Mouse (Mus musculus) B cell, adult 2 months (primary cell): ENCODE measurements around the gene Gpr6.

Source experiments
- DNase-seq, 2 experiments: peaks; one replicate each; pipeline ENCODE4 v3.0.0; 2022

The Gpr6 gene

DNA sequence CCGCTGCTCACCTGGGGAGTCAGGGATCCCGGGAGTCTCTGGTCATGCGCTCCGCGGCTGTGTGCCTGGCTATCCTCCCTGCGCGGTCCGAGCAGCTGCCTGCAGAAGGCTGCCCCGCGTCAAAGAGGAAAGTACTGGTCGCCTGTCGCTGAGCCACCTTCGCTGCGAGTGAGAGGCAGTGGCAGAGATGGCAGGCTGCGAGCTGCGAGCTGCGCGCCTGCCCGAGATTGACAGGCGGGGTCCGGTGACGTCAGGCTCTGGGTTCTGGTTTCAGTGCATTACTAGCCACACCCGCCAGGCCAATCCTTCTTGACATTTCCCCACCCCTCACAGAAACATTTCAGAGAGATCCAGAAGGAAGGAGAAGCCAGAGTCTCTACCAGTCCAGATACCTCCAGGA lies at the start of gene Gpr6:
TSS of gene Gpr6 (minus strand) at position 170 of the 400 bp plus-strand sequence.
- DNase-seq = no peak

DNA sequence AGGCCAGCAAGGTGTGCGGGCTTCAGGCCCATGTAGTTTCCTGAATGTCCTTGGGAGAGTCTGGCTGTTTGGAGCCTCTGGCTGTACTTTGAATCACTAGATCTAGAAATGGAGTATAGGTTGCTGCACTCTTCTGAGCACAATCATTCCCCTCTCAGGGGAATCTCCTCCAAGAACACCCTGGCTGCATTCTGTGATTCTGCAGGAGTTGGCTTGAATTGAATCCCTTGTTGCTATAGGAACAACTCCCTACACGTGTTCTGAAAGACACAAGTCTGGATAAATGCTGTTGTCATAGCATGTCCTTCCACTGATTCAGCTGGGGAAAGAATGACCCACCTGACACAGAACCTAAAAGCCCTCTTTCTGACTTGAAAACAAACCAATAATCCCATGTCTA lies 28.0 kb upstream of the Gpr6 start:
- no peak for DNase-seq

DNA sequence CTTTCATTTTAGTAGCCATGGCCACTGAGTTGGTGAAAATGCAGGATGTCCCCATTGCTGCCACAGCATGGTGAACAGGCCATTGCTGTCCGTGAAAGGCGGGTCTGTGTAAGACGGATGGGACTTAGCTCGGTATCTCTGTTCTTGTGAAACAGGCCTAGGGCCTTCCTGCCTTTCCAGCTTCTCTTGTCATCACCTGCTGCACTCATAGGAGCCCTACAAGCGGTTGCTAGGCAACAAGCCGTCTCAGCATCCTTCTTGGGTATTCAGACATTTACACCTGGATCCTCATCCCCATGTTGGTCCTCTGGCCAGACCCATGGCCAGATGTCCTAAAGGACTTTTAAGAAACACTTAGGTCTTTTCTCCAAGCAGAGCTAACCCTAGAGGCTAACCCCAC lies 26.1 kb upstream of the Gpr6 start:
- no peak for DNase-seq

DNA sequence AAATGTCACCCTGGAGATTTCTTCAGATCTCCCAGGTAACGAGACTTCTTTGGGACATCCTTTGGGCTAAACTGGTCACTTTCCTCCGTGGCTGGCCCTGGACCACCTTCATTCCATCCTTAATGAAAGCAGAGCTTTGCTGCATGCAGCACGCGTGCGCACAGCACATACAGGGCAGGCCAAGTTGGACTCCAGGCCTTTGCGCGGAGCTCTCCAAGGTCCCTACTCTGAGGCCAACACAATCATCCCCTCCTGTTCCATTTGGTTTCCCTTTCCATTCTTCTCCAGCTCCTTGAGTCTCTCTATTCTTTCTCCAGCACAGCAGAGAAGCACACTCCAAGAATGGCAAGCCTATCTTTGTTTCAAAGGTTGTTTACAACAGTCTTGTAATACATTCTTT lies 16.8 kb upstream of the Gpr6 start:
- no peak for DNase-seq

DNA sequence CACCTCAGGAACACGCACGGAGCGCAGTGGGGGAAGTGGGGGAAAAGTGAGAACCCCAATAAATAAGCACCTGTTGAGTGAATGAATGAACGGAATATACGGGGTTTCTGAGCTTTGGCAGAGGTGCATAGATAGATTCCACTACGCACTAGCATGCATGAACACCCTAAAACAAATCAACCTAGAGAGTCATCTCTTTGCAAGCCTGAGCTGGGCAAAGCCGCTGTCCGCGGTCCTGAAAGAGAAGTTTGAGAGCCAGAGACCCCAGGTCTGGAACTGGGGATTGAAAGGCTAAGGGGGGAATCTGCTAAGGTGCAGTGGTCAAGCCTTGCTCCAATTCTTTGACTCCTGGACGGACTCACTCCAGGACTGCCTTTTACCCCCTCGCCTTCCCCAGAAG lies 389 bp downstream of the Gpr6 start:
- DNase-seq = peak in 1 of 2 experiments; percentile 6

DNA sequence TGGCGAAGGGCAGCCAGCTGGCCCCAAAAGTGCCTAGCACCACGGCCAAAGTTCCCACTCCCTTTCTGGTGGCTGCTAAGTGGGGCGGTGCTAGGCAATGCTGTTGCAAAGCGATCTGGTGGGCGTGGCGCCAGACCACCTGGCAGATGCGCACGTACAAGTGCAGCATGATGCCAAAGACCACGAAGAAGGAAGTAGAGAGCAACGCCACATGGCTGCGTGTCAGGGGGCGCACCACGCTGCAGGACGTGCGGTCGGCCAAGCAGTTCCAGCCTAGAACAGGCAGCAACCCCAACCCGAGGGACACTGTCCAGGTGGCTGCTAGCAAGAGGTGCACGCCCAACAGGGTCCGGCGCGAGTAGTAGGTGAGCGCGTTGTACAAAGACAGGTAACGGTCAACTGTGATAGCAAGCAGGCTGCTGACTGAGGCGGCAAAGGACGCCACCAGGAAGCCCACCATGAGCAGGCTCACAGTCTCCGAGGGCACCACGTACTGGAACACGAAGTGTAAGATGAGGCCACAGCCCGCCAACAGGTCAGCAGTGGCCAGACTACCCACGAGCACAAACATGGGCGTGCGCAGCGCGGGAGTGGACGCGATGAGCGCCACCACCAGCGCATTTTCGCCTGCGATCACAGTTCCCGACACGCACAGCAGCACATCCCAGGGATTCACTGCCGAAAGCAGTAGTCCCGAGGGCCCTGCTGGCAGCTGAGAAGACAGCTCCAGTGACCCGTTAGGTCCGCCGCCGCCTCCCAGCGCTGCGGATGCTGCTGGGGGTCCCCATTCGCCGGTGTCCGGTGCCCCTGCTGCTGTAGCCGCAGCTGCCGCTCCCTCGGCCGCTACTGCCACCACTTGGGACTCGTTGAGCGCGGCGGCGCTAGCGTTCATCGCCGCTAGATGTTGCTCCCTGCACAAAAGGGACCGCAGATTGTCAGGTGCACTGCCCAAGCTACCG lies 1.1 kb downstream of the Gpr6 start:
- DNase-seq = no peak

DNA sequence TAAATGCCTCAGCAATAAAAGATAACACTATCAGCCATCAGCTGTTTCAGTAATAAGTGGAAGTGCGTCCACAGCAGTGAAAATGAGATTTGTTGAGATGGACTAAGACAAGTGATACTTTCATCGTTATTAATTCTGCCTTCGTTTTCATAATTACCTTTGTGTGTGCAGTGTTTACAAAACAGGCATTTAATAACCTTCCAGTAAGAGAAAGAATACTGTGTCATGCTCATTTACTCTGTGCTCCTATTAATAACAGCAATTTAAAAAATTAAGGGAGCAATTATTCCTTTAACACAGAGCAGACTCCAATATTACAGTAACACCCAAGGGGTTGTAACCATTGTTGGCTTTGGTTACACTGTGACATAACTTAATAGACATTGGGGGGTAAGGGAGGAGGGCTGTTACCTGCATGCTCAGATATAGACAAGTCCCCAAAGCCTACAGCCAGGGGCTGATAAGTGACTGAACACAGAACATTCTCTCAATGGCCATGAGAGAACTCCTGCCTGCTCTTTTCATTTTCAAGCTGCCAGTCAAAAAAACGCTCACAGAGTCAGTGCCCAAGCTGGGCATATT lies 11.7 kb downstream of the Gpr6 start:
- DNase-seq = no peak

DNA sequence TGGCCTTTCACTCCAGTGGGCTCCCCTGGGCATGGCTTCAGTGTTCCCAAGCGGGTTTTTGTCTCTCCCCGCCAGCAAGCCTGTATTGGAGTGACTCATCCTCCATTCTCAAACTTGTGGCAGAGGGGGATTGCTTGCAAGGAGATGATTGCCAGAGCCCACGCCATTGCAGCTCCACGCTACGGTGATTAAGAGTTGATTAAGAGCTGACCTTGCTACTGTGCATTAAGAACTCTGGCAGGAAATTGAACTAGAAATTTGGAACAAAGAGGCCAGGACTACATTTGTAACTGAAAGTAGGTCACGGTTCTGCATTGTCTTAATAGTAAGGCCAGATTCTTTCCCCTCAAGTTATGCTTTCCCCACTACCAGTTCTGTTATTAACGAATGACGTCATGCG lies 16.5 kb downstream of the Gpr6 start:
- no peak for DNase-seq

DNA sequence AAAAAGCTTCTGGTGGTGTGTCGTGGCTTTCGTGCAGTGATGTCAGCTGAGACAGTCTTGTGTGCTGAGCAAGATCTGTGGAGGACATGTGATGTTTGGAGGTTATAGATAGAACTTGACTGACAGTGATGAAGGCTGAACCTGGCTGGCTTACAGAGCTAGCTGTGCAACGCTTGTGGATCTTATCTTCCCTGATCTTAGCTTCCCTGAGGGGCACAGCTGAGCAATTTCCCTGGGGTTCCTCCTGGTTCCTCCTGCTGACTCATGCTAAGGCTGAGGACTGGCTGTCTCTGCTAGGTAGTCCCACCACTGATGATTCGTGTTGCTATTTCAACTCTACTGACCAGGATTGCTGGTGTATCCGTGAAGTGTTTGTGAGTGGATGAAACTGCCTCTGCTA lies 18.1 kb downstream of the Gpr6 start:
- DNase-seq = no peak

DNA sequence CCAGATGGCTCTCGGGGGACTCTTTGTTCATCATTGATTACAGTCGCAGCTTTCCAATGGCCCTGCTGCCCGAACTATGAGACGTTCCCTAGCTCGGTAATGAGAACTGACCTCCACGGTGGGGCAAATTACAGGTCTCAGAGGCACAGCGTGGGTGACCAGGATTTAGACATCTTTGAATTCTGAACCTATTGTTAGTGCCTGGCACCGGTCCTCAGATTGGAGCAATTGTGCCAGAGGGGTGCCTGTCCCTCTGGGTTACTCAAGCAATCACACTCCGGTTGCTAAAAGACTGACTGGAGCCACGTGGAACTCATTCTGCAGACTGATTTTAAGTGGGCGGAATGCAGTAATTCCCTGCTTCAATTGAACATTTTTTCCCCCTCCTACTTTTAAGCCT lies 29.8 kb downstream of the Gpr6 start:
- no peak for DNase-seq

DNA sequence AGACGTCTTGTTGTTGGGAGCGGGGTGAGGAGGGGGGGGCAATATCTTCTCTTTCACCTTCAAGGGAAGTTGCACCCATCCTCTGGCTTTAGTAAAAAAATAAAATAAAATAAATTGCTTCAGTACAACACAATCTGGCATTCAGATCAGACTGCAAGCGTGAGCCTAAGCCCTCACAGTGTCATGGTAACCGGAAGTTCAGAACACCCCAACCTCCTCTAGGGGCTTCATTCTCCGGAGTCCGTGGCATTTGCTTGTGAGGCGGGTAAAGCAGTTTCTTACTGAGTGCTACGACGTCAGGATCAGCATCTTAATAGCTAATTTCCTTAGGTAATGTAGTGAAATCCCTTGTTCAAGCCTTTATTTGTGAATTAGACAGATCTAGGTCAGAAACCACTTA lies 30.6 kb downstream of the Gpr6 start:
- DNase-seq = no peak

DNA sequence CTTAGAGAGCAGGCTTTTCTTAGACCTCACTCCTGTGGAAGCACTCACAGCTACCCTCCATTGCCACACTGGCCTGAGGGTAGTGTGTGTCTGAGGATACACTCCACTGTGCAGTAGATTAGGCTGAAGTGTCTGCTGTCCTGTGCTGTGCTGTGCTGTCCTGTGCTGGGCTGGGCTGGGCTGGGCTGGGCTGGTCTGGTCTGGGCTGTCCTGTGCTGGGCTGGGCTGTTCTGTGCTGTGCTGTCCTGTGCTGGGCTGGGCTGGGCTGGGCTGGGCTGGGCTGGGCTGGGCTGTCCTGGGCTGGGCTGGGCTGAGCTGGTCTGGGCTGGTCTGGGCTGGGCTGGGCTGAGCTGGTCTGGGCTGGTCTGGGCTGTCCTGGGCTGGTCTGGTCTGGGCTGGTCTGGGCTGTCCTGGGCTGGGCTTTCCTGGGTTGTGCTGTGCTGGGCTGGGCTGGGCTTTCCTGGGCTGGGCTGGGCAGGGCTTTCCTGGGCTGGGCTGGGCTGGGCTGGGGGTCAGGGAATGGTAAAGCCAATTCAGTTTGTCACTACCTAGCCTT lies 31.5 kb downstream of the Gpr6 start:
- DNase-seq = no peak

DNA sequence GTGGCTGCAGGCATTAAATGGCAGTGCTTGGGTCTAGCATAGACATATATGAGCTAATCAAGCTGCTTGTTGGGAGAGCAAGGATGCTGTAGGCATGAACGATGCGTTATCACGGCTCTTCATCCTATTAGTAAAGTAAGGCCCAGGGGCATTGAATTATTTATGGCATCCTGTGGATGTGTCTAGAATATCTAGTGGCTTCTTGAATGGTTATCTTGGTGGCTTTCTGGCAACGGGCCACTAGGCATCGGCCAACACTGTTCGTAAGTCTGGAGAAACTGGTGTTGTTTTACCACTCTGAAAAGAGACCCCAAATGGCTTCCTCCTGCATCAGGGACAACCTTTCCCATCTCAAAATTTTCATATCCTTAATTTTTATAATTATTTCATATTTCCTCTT lies 33.6 kb downstream of the Gpr6 start:
- DNase-seq = no peak

DNA sequence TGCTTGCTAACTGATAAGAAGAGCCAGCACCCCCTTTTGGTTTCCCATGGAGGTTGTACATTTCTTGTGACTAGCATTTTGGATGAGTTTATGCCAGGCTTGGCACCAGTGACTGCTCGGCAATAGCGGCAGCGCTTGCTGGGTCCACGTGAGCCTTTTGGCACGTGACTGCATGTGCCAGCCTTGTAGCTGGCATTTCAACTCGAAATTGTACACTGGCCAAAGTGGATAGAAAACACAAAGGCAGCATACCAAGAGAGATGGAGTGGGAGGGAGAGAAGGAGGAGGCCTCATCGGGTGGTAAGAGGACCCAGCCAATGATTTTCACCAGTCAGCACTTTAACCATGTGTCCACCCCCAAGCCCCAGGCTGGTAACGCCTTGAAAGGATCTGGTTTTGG lies 34.4 kb downstream of the Gpr6 start:
- no peak for DNase-seq

DNA sequence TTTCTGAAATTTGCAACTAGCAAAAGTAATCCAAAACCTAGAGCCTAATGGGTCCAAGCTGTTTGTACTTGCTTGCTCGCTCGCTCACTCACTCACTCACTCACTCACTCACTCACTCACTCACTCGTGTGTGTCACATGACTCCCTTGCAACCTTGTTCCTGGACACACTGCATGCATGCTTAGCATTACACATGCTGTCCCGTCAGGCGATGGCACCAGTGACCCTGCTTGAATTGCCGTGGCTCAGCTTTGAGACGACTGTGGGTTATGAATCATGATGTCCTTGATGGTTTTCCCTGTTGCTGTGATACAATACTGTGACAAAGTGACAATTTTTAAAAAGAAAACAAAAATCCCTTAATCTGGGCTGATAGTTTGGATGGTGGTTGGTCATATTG lies 39.3 kb downstream of the Gpr6 start:
- DNase-seq = no peak

DNA sequence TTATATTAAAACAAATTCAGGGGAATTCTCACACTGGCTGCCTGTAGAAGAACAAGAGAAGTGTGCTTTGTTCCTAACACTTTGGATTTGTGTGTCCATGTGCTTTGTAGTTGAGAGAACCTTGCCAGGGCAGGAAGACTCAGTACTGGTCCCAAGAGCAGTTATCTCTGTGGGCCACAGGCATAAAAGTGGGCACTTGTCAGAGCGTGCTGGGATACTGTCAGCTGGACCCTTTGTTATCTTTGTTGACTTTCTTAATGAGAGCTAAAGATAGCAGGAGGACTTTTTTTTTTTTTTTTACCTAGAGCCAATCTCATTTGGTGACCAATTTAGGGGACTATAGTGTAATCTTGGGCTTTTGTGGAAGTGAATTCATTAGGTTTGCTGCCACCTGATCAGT lies 47.2 kb downstream of the Gpr6 start:
- DNase-seq = no peak

DNA sequence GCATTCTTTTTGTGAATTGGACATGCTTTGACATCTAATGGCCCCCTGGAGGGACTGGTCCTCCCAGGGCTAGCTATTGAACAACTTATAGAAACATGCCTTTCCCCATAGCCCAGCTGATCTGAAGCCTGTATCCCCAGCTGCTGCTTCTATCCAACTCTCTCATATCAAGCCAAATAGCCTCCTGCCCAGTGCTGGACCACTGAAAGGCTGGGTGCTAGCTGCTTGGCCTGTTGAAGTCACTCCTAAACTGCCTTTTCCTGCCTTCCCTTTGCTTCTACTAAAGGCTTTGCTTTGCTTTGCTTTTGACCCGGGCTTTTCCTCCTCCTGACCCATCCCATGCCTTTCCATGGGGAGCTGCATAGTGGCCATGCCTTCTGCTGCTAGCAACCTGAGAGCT lies 47.7 kb downstream of the Gpr6 start:
- no peak for DNase-seq

DNA sequence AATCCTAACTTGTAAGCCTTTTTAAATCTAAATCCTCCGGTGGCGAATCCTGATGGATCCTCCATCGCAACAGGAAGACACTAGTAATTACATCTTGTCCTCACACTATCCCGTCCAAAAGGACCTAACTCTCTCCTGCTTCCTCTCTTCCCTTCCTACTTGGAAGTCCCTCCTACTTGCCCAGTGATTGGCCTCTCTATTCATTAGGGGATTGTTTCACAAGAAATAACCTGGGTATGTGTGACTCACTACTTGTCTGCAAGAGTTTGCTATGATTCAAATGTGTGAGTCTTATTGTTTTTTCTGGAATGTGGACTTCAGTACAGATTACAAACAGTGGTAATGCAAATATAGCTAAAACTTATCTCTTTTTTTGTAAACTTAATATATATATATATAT lies 49.9 kb downstream of the Gpr6 start:
- DNase-seq = no peak
